Mouse (Mus musculus) neural tube, embryonic 13.5 days (tissue): ENCODE measurements around the gene Hdac4. TPM values are rescaled to one million over a fixed set of nuclear protein-coding genes. Genes with fewer than 3 reads are reported as not detected.

ENCODE experiments used
- ATAC-seq: fragments of 200-750 bp; cut with Nextera tagmentation; 2 replicates; pipeline ENCODE4 v1.8.0; 2017; ENCODE audit warnings: low read depth, mild to moderate bottlenecking, moderate TSS enrichment, moderate library complexity
- H3K27ac ChIP-seq: fragments of 300-500 bp; sonication (generic); replicated peaks from 2 replicates; pipeline ENCODE4 v1.5.1; 2015; ENCODE audit warnings: moderate library complexity, mild to moderate bottlenecking, inconsistent platforms
- H3K27me3 ChIP-seq: fragments of 300-500 bp; sonication (generic); 2 replicates; pipeline ENCODE4 v1.6.1; 2015; ENCODE audit warnings: mild to moderate bottlenecking, inconsistent platforms
- H3K36me3 ChIP-seq: fragments of 300-500 bp; sonication (generic); 2 replicates; pipeline ENCODE4 v1.6.1; 2015; ENCODE audit warnings: mild to moderate bottlenecking, inconsistent platforms
- H3K4me1 ChIP-seq: fragments of 300-500 bp; sonication (generic); replicated peaks from 2 replicates; pipeline ENCODE4 v1.6.1; 2015; ENCODE audit warnings: inconsistent platforms
- H3K4me2 ChIP-seq: fragments of 300-500 bp; sonication (generic); 2 replicates; pipeline ENCODE4 v1.6.1; 2015; ENCODE audit warnings: inconsistent platforms, mild to moderate bottlenecking, moderate library complexity
- H3K4me3 ChIP-seq: fragments of 300-500 bp; sonication (generic); 2 replicates; pipeline ENCODE4 v1.5.1; 2015; ENCODE audit warnings: mild to moderate bottlenecking, inconsistent platforms
- H3K9ac ChIP-seq: fragments of 300-500 bp; sonication (generic); 2 replicates; pipeline ENCODE4 v1.6.1; 2015; ENCODE audit warnings: moderate library complexity, mild to moderate bottlenecking, inconsistent platforms
- H3K9me3 ChIP-seq: fragments of 300-500 bp; sonication (generic); 2 replicates; pipeline ENCODE4 v1.6.1; 2016; ENCODE audit warnings: inconsistent platforms
- WGBS: fragments of 180-500 bp; shearing (Covaris S2); methylation state at CpG from one replicate; pipeline ENCODE4 v1.1.7; 2015; 5-methylcytosine and 5-hydroxymethylcytosine counted together
- polyA plus RNA-seq: library from polyadenylated mRNA; unstranded; fragments of >200 nt; fragmentation: Nextera tagmentation; extraction: Ambion mirVana; gene quantifications from 2 replicates; pipeline ENCODE4 v1.2.1, GENCODE M21; 2015

The Hdac4 gene
- polyA plus RNA-seq, 1 experiment from 2014 or later = 28.7 TPM

- 49% methylated on average over 5 of the region's 5 CpGs for WGBS
- H3K9me3 ChIP-seq = no peaks in the 10 kb centered on the region
- ATAC-seq = no peak
- H3K4me1 ChIP-seq = no peaks in the 10 kb centered on the region
- no peak overlapping the region for H3K4me2 ChIP-seq
- no peaks in the 10 kb centered on the region for H3K27me3 ChIP-seq
- H3K36me3 ChIP-seq = no peaks in the 10 kb centered on the region
- H3K9ac ChIP-seq = no peak overlapping the region
- H3K27ac ChIP-seq = no peak overlapping the region
- no peak overlapping the region for H3K4me3 ChIP-seq
These were observed 76.2 kb downstream of the Hdac4 start for GRCm38 (mm10) chr1:92119303-92119702.

GRCm38 (mm10) chr1:92117597-92117996 is 77.9 kb downstream of the Hdac4 start:
- H3K4me1 ChIP-seq = 0 out of 2 replicates have a peak, but pooled peaks cover 8% of the 10 kb centered on the region
- H3K36me3 ChIP-seq = no peaks in the 10 kb centered on the region
- no peak overlapping the region for H3K9ac ChIP-seq
- no peak overlapping the region for H3K4me3 ChIP-seq
- H3K27me3 ChIP-seq = no peaks in the 10 kb centered on the region
- H3K4me2 ChIP-seq = no peak overlapping the region
- H3K27ac ChIP-seq = no peak overlapping the region
- no peaks in the 10 kb centered on the region for H3K9me3 ChIP-seq
- no peak for ATAC-seq
- 95% methylated on average over 5 of the region's 5 CpGs for WGBS

GRCm38 (mm10) chr1:92116169-92116568 is 79.3 kb downstream of the Hdac4 start:
- Histone ChIP-seq H3K27me3 (no peaks in the 10 kb centered on the region), H3K4me2 (no peak overlapping the region), H3K4me1 (0 out of 2 replicates have a peak, but pooled peaks cover 12% of the 10 kb centered on the region), H3K36me3 (no peaks in the 10 kb centered on the region), H3K27ac (no peak overlapping the region), H3K4me3 (no peak overlapping the region), H3K9me3 (no peaks in the 10 kb centered on the region), H3K9ac (no peak overlapping the region)
- 85% methylated on average over 4 of the region's 4 CpGs for WGBS
- no peak for ATAC-seq

- Histone ChIP-seq H3K9me3 (no peaks in the 10 kb centered on the region), H3K27me3 (no peaks in the 10 kb centered on the region), H3K36me3 (no peaks in the 10 kb centered on the region), H3K4me3 (no peak overlapping the region), H3K9ac (no peak overlapping the region), H3K4me1 (peaks cover 19% of the 10 kb centered on the region), H3K4me2 (no peak overlapping the region), H3K27ac (no peak overlapping the region)
- no peak for ATAC-seq
- WGBS = 89% methylated on average over 3 of the region's 3 CpGs
These were observed 81.4 kb downstream of the Hdac4 start for GRCm38 (mm10) chr1:92114091-92114490.

GRCm38 (mm10) chr1:92113243-92114009 is 82.1 kb downstream of the Hdac4 start:
- H3K9ac ChIP-seq = no peak overlapping the region
- ATAC-seq = no peak
- no peak overlapping the region for H3K27ac ChIP-seq
- no peaks in the 10 kb centered on the region for H3K27me3 ChIP-seq
- no peak overlapping the region for H3K4me3 ChIP-seq
- H3K4me1 ChIP-seq = peaks cover 24% of the 10 kb centered on the region
- H3K4me2 ChIP-seq = no peak overlapping the region
- no peaks in the 10 kb centered on the region for H3K9me3 ChIP-seq
- no peaks in the 10 kb centered on the region for H3K36me3 ChIP-seq
- 83% methylated on average over 6 of the region's 6 CpGs for WGBS

GRCm38 (mm10) chr1:92112591-92112990 is 82.9 kb downstream of the Hdac4 start:
- no peak overlapping the region for H3K27ac ChIP-seq
- ATAC-seq = no peak
- H3K9ac ChIP-seq = no peak overlapping the region
- H3K4me2 ChIP-seq = no peak overlapping the region
- H3K9me3 ChIP-seq = no peaks in the 10 kb centered on the region
- H3K27me3 ChIP-seq = no peaks in the 10 kb centered on the region
- peaks cover 24% of the 10 kb centered on the region for H3K4me1 ChIP-seq
- H3K36me3 ChIP-seq = no peaks in the 10 kb centered on the region
- 94% methylated on average over 5 of the region's 5 CpGs for WGBS
- no peak overlapping the region for H3K4me3 ChIP-seq

- Histone ChIP-seq H3K27ac (no peak overlapping the region), H3K36me3 (no peaks in the 10 kb centered on the region)
- WGBS = 88% methylated on average over 2 of the region's 2 CpGs
These were observed 83.9 kb downstream of the Hdac4 start for GRCm38 (mm10) chr1:92111551-92111950.

GRCm38 (mm10) chr1:92111026-92111425 is 84.5 kb downstream of the Hdac4 start:
- Histone ChIP-seq H3K4me3 (no peak overlapping the region), H3K27ac (no peak overlapping the region)
- no peak for ATAC-seq

More at GRCm38 (mm10) chr1:92111551-92111950, 83.9 kb downstream of the Hdac4 start:
- Histone ChIP-seq H3K27me3 (no peaks in the 10 kb centered on the region), H3K4me2 (no peak overlapping the region), H3K4me3 (no peak overlapping the region), H3K9me3 (no peaks in the 10 kb centered on the region), H3K4me1 (peaks cover 24% of the 10 kb centered on the region), H3K9ac (no peak overlapping the region)
- ATAC-seq = no peak

GRCm38 (mm10) chr1:92109221-92109620 is 86.3 kb downstream of the Hdac4 start:
- no peak for ATAC-seq
- Histone ChIP-seq H3K36me3 (no peaks in the 10 kb centered on the region), H3K27me3 (no peaks in the 10 kb centered on the region), H3K4me3 (no peak overlapping the region), H3K9me3 (no peaks in the 10 kb centered on the region), H3K27ac (no peak overlapping the region), H3K4me2 (no peak overlapping the region), H3K4me1 (peaks cover 24% of the 10 kb centered on the region), H3K9ac (no peak overlapping the region)
- WGBS = 35% methylated on average over 1 of the region's 1 CpGs

More at GRCm38 (mm10) chr1:92111026-92111425, 84.5 kb downstream of the Hdac4 start:
- H3K9me3 ChIP-seq = no peaks in the 10 kb centered on the region
- no peaks in the 10 kb centered on the region for H3K36me3 ChIP-seq
- H3K27me3 ChIP-seq = no peaks in the 10 kb centered on the region
- peaks cover 24% of the 10 kb centered on the region for H3K4me1 ChIP-seq
- no peak overlapping the region for H3K4me2 ChIP-seq
- 94% methylated on average over 1 of the region's 1 CpGs for WGBS
- H3K9ac ChIP-seq = no peak overlapping the region

- Histone ChIP-seq H3K4me3 (no peak overlapping the region), H3K27ac (no peak overlapping the region), H3K4me1 (peaks cover 26% of the 10 kb centered on the region), H3K36me3 (no peaks in the 10 kb centered on the region), H3K9ac (no peak overlapping the region), H3K4me2 (no peak overlapping the region), H3K27me3 (no peaks in the 10 kb centered on the region), H3K9me3 (no peaks in the 10 kb centered on the region)
- no peak for ATAC-seq
- 86% methylated on average over 2 of the region's 2 CpGs for WGBS
These were observed 86.9 kb downstream of the Hdac4 start for GRCm38 (mm10) chr1:92108556-92108955.

GRCm38 (mm10) chr1:92107996-92108395 is 87.5 kb downstream of the Hdac4 start:
- Histone ChIP-seq H3K36me3 (no peaks in the 10 kb centered on the region), H3K27me3 (no peaks in the 10 kb centered on the region), H3K4me3 (no peak overlapping the region), H3K4me1 (peaks cover 29% of the 10 kb centered on the region), H3K27ac (no peak overlapping the region), H3K9ac (no peak overlapping the region), H3K9me3 (no peaks in the 10 kb centered on the region), H3K4me2 (no peak overlapping the region)
- WGBS = 97% methylated on average over 2 of the region's 2 CpGs
- no peak for ATAC-seq

- no peak overlapping the region for H3K9ac ChIP-seq
- H3K9me3 ChIP-seq = no peaks in the 10 kb centered on the region
- H3K36me3 ChIP-seq = no peaks in the 10 kb centered on the region
- no peak for ATAC-seq
- H3K4me1 ChIP-seq = peaks cover 24% of the 10 kb centered on the region
- H3K27ac ChIP-seq = no peak overlapping the region
- H3K27me3 ChIP-seq = no peaks in the 10 kb centered on the region
- no peak overlapping the region for H3K4me3 ChIP-seq
- no peak overlapping the region for H3K4me2 ChIP-seq
- 94% methylated on average over 2 of the region's 2 CpGs for WGBS
These were observed 88.0 kb downstream of the Hdac4 start for GRCm38 (mm10) chr1:92107521-92107920.
